In genomic region chr11:77231514-77231913, GRCm38 (mm10) we compare ENCODE assay signal across 28 mouse cellular contexts. TPM values are rescaled to one million over a fixed set of nuclear protein-coding genes. Genes with fewer than 3 reads are reported as not detected.
"Had no signal": no experiment of that assay in that cellular context is flagged by ENCODE, and none has a peak within 500 bp of the region (broad histone marks: within the 10 kb centered on the region; RNA-seq: fewer than 3 reads in every experiment).

No protein-coding gene starts in this region.

- H3K4me2 ChIP-seq: heart, embryonic 12.5 days; hindbrain, embryonic 12.5 days; hindbrain, embryonic 14.5 days; intestine, embryonic 15.5 days; limb, embryonic 13.5 days; limb, embryonic 15.5 days; liver, embryonic 12.5 days had no signal

- H3K4me1 ChIP-seq: heart, embryonic 12.5 days; hindbrain, embryonic 10.5 days; hindbrain, embryonic 12.5 days; intestine, embryonic 15.5 days; limb, embryonic 13.5 days; limb, embryonic 15.5 days; liver, embryonic 12.5 days had no signal

- H3K4me3 ChIP-seq: gastrocnemius, adult 2 months; heart, adult 2 months; heart, embryonic 12.5 days; hindbrain, embryonic 10.5 days; hindbrain, embryonic 12.5 days; intestine, embryonic 15.5 days; layer of hippocampus, adult 2 months; left cerebral cortex, adult 2 months; limb, embryonic 13.5 days; limb, embryonic 15.5 days; liver, embryonic 12.5 days had no signal

- DNase-seq: gastrocnemius, adult 2 months; gastrocnemius, postnatal 10 days; gastrocnemius, postnatal 25 days; heart, adult 11 months; heart, adult 2 months; heart, postnatal 10 days; heart, postnatal 4 days; kidney, adult 18-20 months; kidney, adult 8-10 months; kidney, postnatal 10 days; kidney, postnatal 25 days; kidney, postnatal 4 days; left cerebral cortex, postnatal 4 days had no signal

- ATAC-seq: hindbrain, embryonic 16.5 days; inflammation-experienced regulatory T-cells, adult 6 months; intestine, embryonic 15.5 days; intestine, postnatal 0 days; liver, embryonic 12.5 days had no signal

- H3K36me3 ChIP-seq: heart, embryonic 12.5 days; hindbrain, embryonic 10.5 days; hindbrain, embryonic 12.5 days; intestine, embryonic 15.5 days; limb, embryonic 13.5 days; limb, embryonic 15.5 days; liver, embryonic 12.5 days had no signal

- H3K9me3 ChIP-seq: heart, embryonic 12.5 days; hindbrain, embryonic 10.5 days; hindbrain, embryonic 12.5 days; intestine, embryonic 15.5 days; limb, embryonic 13.5 days; limb, embryonic 15.5 days; liver, embryonic 12.5 days had no signal

- H3K27ac ChIP-seq: gastrocnemius, adult 2 months; heart, adult 2 months; hindbrain, embryonic 10.5 days; hindbrain, embryonic 12.5 days; hindbrain, embryonic 14.5 days; intestine, embryonic 15.5 days; layer of hippocampus, adult 2 months; left cerebral cortex, adult 2 months; limb, embryonic 13.5 days; limb, embryonic 15.5 days; liver, embryonic 12.5 days; liver, embryonic 14.5 days had no signal

- H3K9ac ChIP-seq: heart, embryonic 12.5 days; hindbrain, embryonic 12.5 days; hindbrain, embryonic 14.5 days; intestine, embryonic 15.5 days; limb, embryonic 13.5 days; limb, embryonic 15.5 days; liver, embryonic 12.5 days; liver, embryonic 14.5 days had no signal

- H3K27me3 ChIP-seq: heart, embryonic 12.5 days; hindbrain, embryonic 12.5 days; intestine, embryonic 15.5 days; limb, embryonic 13.5 days; limb, embryonic 15.5 days; liver, embryonic 12.5 days had no signal

RNA-seq across cellular contexts. Expression of gene Efcab5, which starts 42.7 kb away (rescaled TPM):
- polyA plus RNA-seq: liver, adult 2 months had no signal
